Mouse (Mus musculus) forelimb bud, embryonic 11.5 days (tissue): ENCODE data around the gene Slc5a4a.

Experiments used
- DNase-seq: peaks from one replicate; pipeline ENCODE4 v3.0.0-alpha.2; 2012; ENCODE audit warnings: low read depth, low spot score

Slc5a4a gene

DNA sequence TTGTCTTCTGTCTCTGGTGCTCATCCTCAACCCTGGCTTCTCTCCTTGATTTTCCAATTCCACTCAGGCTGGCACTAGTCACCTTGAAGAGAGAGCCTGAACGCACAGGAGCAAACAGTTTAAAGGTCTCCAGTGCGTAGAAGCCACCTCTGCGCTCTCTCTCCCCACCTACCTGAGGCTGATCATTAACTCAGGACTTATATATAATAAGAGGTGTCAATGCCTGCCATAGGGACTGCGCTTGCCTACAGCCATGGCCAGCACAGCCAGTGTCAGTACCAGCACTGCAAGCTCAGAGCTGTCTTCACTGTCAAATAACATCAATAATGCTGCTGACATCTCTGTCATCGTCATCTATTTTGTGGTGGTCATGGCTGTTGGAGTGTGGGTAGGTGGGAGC, at the start of gene Slc5a4a:
Slc5a4a (plus strand) TSS at position 174 of the 400 bp plus-strand sequence.
- DNase-seq = no peak

DNA sequence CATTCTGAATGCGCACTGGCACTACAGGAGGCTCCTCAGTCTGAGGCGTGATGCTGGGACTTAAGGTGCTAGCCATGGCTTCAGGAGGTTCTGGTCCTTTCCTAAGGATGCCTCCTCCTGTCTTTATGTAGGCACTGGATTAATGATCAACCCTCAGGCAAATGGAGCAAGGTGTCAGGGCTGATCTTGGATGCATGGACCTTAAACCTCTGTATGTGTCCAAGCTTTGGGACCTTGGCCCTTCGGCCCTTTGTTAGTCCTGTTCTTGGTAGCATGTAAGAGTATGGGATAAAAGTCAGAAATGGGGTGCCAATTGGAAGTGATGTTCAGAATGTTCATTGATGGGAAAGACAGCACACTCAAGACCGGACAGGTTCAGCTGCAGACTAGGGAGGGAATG, 36.4 kb upstream of the Slc5a4a start, which contains the start of gene Slc5a4b:
Slc5a4b (minus strand) TSS at position 101 of the 400 bp plus-strand sequence.
- DNase-seq = no peak

- peak; percentile 44 for DNase-seq
These were observed 29.3 kb upstream of the Slc5a4a start for GRCm38 (mm10) chr10:76117966-76118365.

DNA sequence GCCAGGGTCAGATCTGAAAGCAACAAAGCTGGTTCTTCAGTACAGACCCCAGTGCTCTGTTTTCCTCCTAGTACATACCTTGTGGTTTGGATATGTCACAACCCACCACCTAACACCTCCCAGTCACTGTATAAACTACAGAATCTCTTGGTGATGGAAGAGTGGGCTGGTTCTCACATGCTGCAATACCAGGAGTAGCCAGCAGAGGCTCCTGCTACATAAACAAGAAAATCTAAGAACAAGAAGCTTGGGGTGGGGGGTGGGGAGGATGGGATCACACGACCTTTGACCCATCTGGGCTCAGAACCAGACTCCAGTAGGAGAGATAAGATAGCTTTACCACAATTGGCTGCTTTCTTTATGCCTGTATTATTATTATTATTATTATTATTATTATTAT, 28.5 kb upstream of the Slc5a4a start:
- DNase-seq = peak; percentile 23

DNA sequence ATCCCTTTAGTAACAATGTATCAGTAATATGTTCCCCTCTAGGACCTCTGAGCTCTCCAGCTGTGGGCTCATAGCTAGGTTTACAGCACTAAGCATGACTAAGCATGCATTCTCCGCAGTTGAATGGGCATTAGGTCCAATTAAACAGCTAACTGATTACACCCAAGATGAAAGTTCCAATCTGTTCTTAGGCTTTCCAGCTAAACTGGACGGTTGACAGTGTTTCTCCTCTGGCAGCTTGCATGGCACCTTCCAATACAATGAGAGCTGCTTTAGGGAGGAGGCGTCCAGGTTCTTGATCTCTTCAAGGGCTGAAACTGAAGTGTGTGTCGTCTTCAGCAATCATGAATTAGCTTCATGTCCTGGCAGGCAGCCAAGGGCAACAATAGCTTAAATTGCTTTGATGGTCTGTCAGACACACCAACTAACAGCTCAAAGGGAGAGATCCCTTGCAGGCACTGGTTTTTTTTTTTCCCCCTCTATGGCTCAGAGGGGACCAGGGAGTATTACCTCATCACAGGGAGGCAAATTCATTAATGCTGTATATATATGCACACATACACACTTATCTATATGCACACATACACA, 27.0 kb upstream of the Slc5a4a start:
- no peak for DNase-seq

DNA sequence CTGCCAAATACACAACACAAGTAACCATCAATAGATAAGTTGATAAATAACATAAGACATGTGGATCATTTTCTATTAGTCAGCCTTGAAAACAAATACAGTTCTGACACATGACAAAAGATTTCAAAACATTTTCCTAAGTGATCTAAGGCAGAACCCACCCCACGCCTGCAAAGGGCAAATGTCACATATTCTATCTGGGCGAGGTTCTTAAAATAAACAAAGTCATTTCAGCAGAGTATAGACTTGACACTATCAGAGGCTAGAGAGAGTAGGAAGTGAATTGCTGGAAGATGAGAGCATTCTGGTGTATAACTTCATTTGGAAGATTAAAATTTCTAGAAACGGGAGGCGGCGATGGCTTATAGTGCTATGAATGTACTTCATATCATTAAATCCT, 25.8 kb upstream of the Slc5a4a start:
- DNase-seq = no peak

DNA sequence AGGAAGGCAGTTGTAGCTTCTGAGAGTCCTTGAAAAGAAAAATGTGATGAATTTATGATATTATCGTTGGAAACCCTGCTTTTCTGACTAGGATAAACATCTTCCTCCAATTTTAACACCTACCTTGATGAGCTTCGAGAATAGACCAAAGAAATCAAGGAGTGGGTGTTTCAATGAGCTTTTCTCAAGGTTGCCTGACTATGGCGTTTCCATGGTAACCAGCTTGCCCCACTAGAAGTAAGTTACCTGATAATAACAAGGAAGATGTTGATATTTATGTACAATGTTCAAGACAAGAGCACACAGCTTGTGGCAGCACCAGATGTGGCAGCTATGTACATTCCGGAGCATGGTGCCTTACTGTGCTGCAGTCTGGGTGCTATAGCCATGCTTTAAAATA, 14.7 kb upstream of the Slc5a4a start:
- no peak for DNase-seq

GRCm38 (mm10) chr10:76136318-76136717, 10.9 kb upstream of the Slc5a4a start:
- DNase-seq = no peak

DNA sequence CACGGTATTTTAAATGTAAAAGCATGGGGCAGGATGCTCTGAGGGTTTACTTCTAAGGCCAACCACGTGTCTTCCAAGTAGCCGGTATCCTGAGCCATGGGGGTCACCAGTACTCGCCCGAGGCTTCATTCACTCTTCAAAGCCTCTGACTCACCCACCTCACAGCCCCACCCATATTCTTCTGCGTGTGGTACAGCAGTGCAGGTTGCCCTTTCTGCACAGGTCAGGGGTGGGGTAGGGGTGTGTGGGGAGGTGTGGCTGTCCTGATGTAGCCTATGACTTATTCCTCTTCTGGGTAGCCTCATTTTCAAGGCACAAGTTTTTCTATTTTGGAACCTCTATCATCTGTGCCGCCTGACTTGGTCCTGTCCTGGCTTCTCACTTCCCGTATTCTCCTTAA, 405 bp upstream of the Slc5a4a start:
- DNase-seq = no peak

DNA sequence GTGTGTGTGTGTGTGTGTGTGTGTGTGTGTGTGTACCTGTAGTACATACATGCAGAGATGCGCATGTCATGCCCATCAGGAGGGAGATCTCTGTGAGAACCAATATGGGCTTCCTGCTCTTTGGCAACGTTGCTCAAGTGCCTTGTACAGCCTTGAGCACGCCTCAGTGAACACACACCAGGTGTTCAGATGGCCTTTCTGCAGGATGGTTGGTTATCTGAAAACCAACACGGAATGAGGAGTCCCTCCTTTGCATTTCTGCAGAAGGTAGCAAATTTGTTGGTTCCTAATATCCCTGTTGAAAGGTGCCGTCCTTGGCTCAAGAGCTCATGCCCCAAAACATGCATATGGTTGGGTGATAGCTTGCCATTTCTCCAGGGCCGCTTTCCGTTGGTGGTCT, 8.7 kb downstream of the Slc5a4a start:
- no peak for DNase-seq

DNA sequence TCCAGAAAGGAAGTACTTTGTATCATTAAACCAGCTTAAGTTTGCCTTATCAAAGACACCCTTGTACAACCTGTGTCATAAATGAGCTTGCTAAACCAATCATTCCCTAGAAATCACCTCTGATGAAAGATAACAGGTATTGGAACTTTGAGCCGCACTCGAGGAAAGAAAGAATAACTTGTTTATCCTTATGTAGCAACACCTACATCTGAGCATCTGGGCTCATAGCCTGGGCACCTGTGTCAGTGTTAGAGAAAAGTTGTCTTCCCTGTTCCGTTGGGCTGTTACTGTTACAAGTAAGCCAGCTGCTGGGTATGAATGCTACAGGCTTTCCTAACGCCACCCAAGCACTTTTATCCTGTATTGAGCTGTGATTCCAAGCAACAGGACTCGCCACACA, 10.3 kb downstream of the Slc5a4a start:
- no peak for DNase-seq

DNA sequence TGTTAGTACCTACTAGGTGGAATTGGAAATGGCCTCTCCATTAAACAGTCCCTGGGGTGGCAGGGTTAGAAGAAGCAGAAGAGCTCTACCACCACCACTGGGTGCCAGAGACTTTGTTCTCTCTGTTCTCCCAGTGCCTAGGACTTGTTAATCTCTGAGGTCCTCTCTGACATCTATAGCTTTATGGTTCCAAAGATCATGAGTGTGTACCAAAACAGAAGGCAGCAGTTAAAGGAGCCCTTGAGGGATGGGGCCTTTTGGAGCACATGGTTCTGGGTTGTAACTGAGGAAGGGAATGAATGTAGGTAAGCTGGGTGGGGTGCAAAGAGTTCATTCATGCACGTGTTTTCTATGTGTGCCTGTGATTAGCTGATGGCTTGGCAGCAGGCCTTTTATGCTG, 10.8 kb downstream of the Slc5a4a start:
- DNase-seq = no peak

GRCm38 (mm10) chr10:76174899-76175298, 27.6 kb downstream of the Slc5a4a start:
- no peak for DNase-seq

GRCm38 (mm10) chr10:76185216-76185615, 38.0 kb downstream of the Slc5a4a start:
- DNase-seq = no peak

GRCm38 (mm10) chr10:76188010-76188409, 40.8 kb downstream of the Slc5a4a start:
- DNase-seq = no peak

GRCm38 (mm10) chr10:76201416-76201815, 54.2 kb downstream of the Slc5a4a start:
- DNase-seq = no peak

- peak; percentile 72 for DNase-seq
These were observed 54.7 kb downstream of the Slc5a4a start for GRCm38 (mm10) chr10:76201978-76202377.

DNA sequence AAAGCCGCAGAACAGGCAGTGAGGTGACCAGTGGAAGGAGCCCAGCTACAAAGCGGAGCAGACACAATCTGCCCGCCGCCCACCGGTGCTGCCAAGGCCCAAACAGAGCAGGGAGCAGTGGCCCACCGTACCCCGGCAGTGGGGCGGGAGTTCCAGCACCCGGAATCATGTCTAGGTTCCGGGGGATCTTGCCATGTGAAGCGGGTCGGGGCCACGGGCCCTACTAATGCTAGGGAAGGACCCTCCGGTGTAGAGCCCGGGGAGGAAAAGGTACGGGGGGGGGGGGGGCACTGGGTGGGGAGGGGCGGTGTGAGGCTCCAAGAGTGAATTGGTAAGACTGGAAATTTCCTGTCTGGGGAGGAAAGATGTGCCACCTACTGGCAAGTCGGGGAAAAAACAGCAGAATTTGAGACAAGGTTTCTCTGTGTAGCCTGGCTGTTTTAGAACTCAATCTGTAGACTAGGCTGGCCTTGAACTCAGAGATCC, 56.6 kb downstream of the Slc5a4a start:
- peak; percentile 21 for DNase-seq

DNA sequence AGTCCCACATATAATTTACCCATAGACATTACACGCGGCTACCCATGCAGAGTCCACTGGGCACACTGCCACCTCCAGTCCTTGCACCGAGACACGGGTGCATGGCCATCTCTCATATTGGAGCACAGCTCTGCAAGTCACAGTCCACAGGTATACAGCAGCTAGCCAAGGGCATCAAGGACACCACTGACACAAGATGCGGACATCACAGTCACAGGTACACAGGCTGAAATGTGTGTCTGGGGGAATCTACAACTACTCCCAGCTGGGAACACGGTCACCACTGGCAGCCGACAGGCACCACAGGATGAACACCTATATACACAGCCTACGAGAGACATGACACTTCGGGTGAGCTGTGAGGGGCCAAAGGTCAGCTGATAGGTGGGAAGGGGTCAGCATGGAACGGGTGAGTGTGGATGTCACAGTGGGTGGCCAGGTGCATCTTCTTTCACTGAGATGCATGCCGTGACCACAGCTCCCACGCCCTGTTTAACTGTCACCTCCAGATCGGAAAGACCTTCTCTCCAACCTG, 60.1 kb downstream of the Slc5a4a start:
- no peak for DNase-seq

DNA sequence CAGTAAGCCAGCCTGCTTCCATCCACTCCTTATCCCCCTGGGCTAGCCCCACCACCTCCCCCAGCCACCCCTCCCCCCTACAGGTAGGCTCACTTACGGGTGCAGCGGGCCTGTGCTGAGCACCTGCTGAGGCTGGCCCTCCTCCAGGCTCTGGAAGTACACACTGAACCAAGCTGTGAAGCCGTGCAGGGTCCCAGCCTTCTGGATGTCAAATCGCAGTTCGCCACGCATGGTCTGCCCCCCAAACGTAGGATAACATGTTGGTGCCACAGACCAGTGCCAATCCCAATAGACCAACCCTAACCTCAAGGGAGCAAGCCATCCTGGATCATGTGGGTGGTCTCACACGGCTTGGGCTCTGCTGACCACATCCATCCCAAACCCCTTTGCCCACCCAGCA, 62.0 kb downstream of the Slc5a4a start:
- DNase-seq = no peak

GRCm38 (mm10) chr10:76210806-76211205, 63.6 kb downstream of the Slc5a4a start:
- DNase-seq = no peak

- no peak for DNase-seq
These were observed 64.9 kb downstream of the Slc5a4a start for GRCm38 (mm10) chr10:76212121-76212520.

DNA sequence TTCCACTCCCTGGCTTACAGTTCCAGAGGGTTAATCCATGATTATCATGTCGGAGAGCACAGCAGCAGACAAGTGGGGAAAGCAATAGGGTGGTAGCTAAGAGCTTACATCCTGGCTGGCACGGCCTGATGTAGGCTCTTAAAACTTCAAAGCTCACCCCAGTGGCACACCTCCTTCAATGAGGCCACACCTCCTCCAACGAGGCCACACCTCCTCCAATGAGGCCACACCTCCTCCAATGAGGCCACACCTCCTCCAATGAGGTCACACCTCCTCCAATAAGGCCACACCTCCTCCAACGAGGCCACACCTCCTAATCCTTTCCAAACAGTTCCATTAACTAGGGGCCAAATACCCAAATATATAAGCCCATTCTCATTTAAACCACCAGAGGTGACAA, 66.9 kb downstream of the Slc5a4a start:
- no peak for DNase-seq

DNA sequence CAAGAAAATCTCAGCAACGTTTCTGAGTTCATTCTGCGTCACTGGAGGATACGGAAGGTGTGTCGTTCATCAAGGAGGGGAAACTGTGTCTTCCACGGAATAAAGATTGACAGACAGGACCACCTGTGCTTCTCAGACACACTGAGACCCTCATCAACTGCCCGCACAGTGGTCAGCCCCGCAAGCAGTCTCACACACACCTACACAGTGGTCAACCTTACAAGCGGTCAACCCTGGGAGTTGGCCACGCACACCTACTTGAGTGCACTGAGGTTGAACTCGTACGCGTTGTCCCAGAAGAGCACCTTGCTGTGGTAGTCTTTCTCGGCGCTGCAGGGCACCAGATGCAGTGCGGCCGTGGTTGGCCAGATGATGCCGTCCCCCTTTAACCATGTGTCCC, 69.8 kb downstream of the Slc5a4a start:
- no peak for DNase-seq
